Mouse (Mus musculus) kidney, postnatal 36 days (tissue): ENCODE results near the gene Slc7a11.

Experiments
- DNase-seq, 2 experiments: peaks; one replicate each; pipeline ENCODE4 v3.0.0; 2021 to 2022; ENCODE audit warnings: mixed read lengths in 2 of 2

Slc7a11 gene

GRCm38 (mm10) chr3:50388786-50389185 is 54.6 kb downstream of the Slc7a11 start:
- no peak for DNase-seq

DNA sequence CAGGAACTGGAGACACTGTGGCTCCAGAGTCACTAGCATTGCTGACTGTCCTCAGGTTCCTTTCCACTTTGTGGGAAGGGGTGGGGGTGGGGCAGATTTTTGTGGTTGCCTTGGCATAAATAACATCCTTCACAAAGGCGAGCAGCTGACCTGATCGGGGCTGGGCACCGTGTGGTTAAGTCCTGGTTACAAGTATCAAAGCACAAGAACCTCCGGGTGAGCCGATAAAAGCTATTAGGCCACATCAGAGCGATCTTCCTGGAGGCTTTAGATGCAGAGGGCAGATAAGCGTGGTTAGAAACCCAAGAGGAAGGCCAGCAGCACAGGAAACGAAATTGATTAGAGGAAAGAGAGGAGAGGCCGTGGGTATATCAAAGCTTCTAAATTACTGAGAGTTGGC is 55.1 kb downstream of the Slc7a11 start:
- DNase-seq, result no peak

GRCm38 (mm10) chr3:50387280-50387679 is 56.1 kb downstream of the Slc7a11 start:
- DNase-seq, result no peak

- DNase-seq, result no peak
Observed at GRCm38 (mm10) chr3:50386561-50387221, 56.7 kb downstream of the Slc7a11 start.

GRCm38 (mm10) chr3:50386066-50386465 is 57.3 kb downstream of the Slc7a11 start:
- DNase-seq, result no peak

DNA sequence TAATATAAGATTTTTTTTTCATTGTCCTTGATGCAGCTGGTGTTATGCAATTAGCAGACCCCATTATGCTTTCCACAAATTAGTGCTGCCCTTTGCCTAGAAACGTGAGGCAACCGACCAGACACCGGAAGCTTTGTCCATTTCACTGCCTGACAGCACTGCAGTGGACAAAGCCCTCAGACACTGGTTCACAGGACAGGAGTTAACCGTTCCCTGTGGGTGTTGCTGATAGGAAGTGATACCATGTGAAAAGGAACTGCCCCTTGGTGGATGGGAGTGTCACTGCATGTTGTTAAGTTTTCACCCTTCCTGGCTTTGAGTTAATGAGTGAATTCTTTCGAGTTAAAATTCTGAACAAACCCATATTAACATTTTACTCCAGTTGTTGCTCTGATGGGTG is 60.7 kb downstream of the Slc7a11 start:
- peak in 1 of 2 experiments; percentile 21 for DNase-seq

DNA sequence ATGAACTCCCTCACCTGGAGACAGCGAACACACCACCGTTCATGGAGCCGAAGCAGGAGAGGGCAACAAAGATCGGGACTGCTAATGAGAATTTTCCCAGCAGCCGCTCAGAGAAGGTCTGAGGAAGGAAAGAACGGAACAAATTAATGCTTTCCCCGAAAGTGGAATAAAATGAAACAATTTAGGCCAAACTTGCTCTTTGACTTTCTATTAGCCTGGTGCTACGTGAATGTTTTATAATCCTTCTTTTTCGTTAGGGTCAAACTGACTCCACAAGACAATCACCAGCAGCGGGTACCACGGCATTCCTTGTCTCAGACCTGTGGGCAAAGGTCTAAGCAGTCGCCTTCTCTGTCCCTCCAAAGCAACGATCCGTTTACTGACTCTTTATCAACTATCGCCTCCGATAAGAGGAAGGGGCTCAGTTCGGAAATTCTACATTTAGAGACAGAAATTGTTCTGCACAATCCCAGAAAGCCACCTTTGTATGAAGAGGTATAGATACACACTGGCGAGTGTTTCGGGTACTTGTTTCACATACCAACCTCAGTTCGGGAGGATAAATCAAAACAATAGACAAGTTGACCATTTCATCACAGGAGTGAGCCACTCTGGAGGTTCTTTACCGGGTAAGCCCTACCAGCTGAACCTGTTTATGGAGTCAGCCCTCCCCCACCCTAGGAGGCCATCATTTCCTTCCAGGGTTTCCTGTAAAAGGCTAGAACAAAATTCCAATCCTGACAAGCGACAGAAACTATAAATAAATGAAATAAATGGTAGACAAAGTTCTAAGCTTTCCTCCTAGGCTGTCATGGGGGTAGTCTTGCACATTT is 61.3 kb downstream of the Slc7a11 start:
- DNase-seq, result peak; percentile 25 to 37

- DNase-seq, result peak; percentile 81 to 94
Observed at GRCm38 (mm10) chr3:50381160-50381860, 62.1 kb downstream of the Slc7a11 start.

DNA sequence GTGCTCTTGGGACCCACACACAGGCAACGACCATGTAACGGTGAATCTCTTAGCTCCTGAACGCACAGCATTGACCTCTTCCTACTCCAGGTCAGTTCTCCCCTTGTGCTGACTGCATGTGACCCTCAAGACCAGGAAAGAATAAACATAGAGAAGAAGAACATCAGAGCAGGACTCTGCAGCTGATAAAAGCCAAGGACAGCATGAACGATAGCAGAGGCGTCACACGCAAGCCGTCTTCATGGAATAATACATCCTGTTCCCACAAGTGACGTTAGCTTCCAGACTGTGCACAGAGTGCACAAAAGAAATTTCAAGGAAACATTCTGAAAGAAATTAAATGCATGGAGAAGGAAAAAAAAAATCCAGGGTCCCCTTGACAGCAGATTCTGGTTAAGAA is 63.5 kb downstream of the Slc7a11 start:
- DNase-seq, result no peak

GRCm38 (mm10) chr3:50375477-50375876 is 67.9 kb downstream of the Slc7a11 start:
- DNase-seq, result no peak

DNA sequence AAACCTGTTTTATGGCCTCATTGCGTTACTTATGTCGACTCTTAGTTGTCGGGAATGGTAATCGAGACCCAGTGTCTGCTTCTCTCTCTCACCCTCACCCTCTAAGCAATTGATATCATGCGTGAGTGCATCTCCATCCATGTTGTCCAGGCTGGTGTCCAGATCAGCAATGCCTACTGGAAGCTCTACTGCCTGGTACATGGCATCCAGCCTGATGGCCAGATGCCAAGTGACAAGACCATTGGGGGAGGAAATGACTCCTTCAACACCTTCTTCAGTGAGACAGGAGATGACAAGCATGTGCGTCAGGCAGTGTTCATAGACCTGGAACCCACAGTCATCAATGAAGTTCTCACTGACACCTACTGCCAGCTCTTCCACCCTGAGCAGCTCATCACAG is 73.6 kb downstream of the Slc7a11 start:
- DNase-seq, result no peak

- DNase-seq, result no peak
Observed at GRCm38 (mm10) chr3:50367175-50367574, 76.2 kb downstream of the Slc7a11 start.

DNA sequence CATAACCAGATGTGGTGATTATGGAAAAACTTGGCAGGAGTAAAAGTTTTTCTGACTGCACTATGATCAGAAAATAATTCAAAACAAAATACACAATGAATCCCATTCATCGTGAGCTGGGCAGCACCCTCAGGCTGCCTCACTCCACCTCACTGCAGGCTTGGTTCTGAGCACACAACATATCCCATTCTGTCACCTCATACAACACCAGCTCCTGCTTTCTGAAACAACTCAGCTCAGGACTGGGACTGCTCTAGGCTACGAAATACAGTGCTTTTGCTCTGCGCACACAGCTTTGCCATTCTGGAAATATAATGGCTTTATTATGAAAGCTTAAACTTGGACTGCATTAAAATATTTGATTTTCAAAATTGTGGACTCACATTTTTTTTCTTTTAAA is 79.8 kb downstream of the Slc7a11 start:
- no peak for DNase-seq

DNA sequence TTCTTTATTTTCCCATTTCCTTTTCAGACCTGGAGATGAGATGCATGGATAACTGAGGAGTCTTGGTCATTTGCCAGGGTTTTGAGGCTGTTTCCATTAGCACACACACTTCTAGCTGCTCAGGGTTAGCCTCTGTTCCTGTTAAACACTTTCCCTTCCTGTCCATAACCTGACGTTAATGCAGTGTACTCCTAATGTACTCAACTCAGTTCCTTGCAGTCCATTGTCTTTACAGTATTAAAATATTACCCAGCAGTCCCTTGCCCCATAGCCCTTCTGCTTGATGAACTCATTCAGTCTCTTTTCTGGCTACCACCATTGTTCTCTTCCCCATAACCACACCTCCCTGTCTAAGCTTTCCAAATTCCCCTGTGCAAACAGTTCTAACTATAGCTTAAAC is 96.3 kb downstream of the Slc7a11 start:
- DNase-seq, result no peak

GRCm38 (mm10) chr3:50344411-50344810 is 99.0 kb downstream of the Slc7a11 start:
- no peak for DNase-seq

GRCm38 (mm10) chr3:50324524-50324923 is 118.9 kb downstream of the Slc7a11 start:
- no peak for DNase-seq

GRCm38 (mm10) chr3:50323881-50324280 is 119.5 kb downstream of the Slc7a11 start:
- DNase-seq, result no peak

- no peak for DNase-seq
Observed at GRCm38 (mm10) chr3:50320862-50321261, 122.6 kb downstream of the Slc7a11 start.

DNA sequence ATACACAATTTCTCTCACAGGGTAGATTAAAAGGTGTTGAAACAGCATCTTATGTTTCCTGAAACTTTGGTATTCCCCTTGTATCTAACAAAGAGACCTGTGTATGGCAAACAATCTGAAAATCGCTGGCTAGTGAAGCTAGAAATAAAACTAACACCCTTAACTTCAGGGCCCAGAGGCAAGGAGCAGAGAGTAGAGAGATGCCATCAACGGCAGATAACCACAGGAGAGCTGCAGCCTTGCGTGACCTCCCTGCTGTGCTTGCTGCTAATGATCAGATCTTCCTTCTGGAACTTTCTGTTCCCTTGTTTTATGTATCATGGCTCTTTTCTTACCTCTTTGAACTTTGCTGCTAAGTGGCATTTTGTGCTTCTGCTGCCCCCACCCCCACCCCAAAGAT is 125.3 kb downstream of the Slc7a11 start:
- DNase-seq, result no peak

GRCm38 (mm10) chr3:50313816-50314215 is 129.6 kb downstream of the Slc7a11 start:
- DNase-seq, result no peak

GRCm38 (mm10) chr3:50307339-50308327 is 135.8 kb downstream of the Slc7a11 start:
- no peak for DNase-seq

- DNase-seq, result no peak
Observed at GRCm38 (mm10) chr3:50306334-50306733, 137.1 kb downstream of the Slc7a11 start.
